Mouse (Mus musculus): Measurements from ENCODE around the gene Mroh2a.

Gene Mroh2a

GRCm38 (mm10) chr1:88260604-88261377 is 34.0 kb downstream of the Mroh2a start:
- no peak for DNase-seq

- DNase-seq: no peak
These were observed 34.9 kb downstream of the Mroh2a start for GRCm38 (mm10) chr1:88261706-88262105.

GRCm38 (mm10) chr1:88262255-88262654 is 35.5 kb downstream of the Mroh2a start:
- peak; percentile 89 for DNase-seq

GRCm38 (mm10) chr1:88262961-88263360 is 36.2 kb downstream of the Mroh2a start:
- DNase-seq: no peak

- no peak for DNase-seq
These were observed 37.0 kb downstream of the Mroh2a start for GRCm38 (mm10) chr1:88263778-88264177.

- DNase-seq: no peak
These were observed 37.6 kb downstream of the Mroh2a start for GRCm38 (mm10) chr1:88264237-88264868.

GRCm38 (mm10) chr1:88264869-88265240 is 38.1 kb downstream of the Mroh2a start:
- DNase-seq: peak; percentile 66

- DNase-seq: no peak
These were observed 39.3 kb downstream of the Mroh2a start for GRCm38 (mm10) chr1:88266123-88266522.

- DNase-seq: no peak
These were observed 40.7 kb downstream of the Mroh2a start for GRCm38 (mm10) chr1:88267489-88267888.

- no peak for DNase-seq
These were observed 41.3 kb downstream of the Mroh2a start for GRCm38 (mm10) chr1:88268070-88268469.

GRCm38 (mm10) chr1:88269539-88270309 is 42.9 kb downstream of the Mroh2a start:
- DNase-seq: no peak

- no peak for DNase-seq
These were observed 46.1 kb downstream of the Mroh2a start for GRCm38 (mm10) chr1:88272851-88273250.

- peak; percentile 14 for DNase-seq
These were observed 46.5 kb downstream of the Mroh2a start for GRCm38 (mm10) chr1:88273326-88273725.

- DNase-seq: no peak
These were observed 47.0 kb downstream of the Mroh2a start for GRCm38 (mm10) chr1:88273832-88274231.

- DNase-seq: no peak
These were observed 47.7 kb downstream of the Mroh2a start for GRCm38 (mm10) chr1:88274371-88275077.

GRCm38 (mm10) chr1:88275078-88275680 is 48.4 kb downstream of the Mroh2a start:
- no peak for DNase-seq

GRCm38 (mm10) chr1:88275698-88276523 is 49.1 kb downstream of the Mroh2a start:
- DNase-seq: peak; percentile 16

GRCm38 (mm10) chr1:88276524-88277097 is 49.8 kb downstream of the Mroh2a start:
- peak; percentile 49 for DNase-seq

GRCm38 (mm10) chr1:88277098-88277817 is 50.5 kb downstream of the Mroh2a start, which contains the start of the genes Hjurp and Trpm8:
TSS of gene Hjurp (minus strand) at chr1:88277633.
TSS of gene Trpm8 (plus strand) at chr1:88277661.
- DNase-seq: peak; percentile 100

- no peak for DNase-seq
These were observed 51.2 kb downstream of the Mroh2a start for GRCm38 (mm10) chr1:88277818-88278511.
